Mouse (Mus musculus): ENCODE data around the gene Myo7a.

GRCm38 (mm10) chr7:98077453-98077852, 41.9 kb downstream of the Myo7a start:
- no peak for TF ChIP-seq POLR2A (IDR thresholded peaks at IDR 0.05; ENCODE audit: low read depth, low read length)
- no peak for TF ChIP-seq CTCF (IDR thresholded peaks at IDR 0.05; ENCODE audit: borderline replicate concordance, insufficient read depth, low read length)
